Mouse (Mus musculus) myocyte (in vitro differentiated cells): ENCODE measurements around the gene Surf6.

Experiments used
- CEBPB ChIP-seq: IDR thresholded peaks from 2 replicates; pipeline ENCODE4 v1.6.1; 2011; ENCODE audit warnings: mild to moderate bottlenecking, moderate library complexity; ENCODE audit not compliant: poor library complexity, insufficient read depth, severe bottlenecking
- E2F4 ChIP-seq: IDR thresholded peaks from one replicate; pipeline ENCODE4 v1.6.1; 2011; ENCODE audit warnings: mild to moderate bottlenecking, control low read depth, moderate library complexity; ENCODE audit not compliant: insufficient read depth
- MAX ChIP-seq: IDR thresholded peaks from one replicate; pipeline ENCODE4 v1.6.1; 2011; ENCODE audit warnings: low read depth, mild to moderate bottlenecking, control low read depth
- MYOD1 ChIP-seq, 3 experiments: IDR thresholded peaks; one replicate each; pipeline ENCODE4 v1.6.1; 2011; ENCODE audit warnings: control low read depth in 2 of 3, low read depth in 2 of 3, mild to moderate bottlenecking in 2 of 3, moderate library complexity in 1 of 3; ENCODE audit not compliant: insufficient read length in 2 of 3, control insufficient read depth in 1 of 3
- MYOG ChIP-seq, 3 experiments: IDR thresholded peaks; one replicate each; pipeline ENCODE4 v1.6.1; 2011; ENCODE audit warnings: control low read depth in 2 of 3, low read depth in 2 of 3, mild to moderate bottlenecking in 2 of 3; ENCODE audit not compliant: insufficient read length in 2 of 3, control insufficient read depth in 1 of 3, insufficient read depth in 1 of 3
- POLR2A ChIP-seq: IDR thresholded peaks from one replicate; pipeline ENCODE4 v1.6.1; 2011; ENCODE audit warnings: low read depth, mild to moderate bottlenecking, control low read depth, moderate library complexity; ENCODE audit not compliant: insufficient read length
- POLR2AphosphoS2 ChIP-seq: IDR thresholded peaks from one replicate; pipeline ENCODE4 v1.6.1; 2011; ENCODE audit warnings: low read depth, control low read depth; ENCODE audit not compliant: insufficient read length
- REST ChIP-seq: IDR thresholded peaks from one replicate; pipeline ENCODE4 v1.6.1; 2011; ENCODE audit warnings: mild to moderate bottlenecking, control low read depth, moderate library complexity; ENCODE audit not compliant: insufficient read depth, insufficient read length
- TCF12 ChIP-seq: IDR thresholded peaks from one replicate; pipeline ENCODE4 v1.6.1; 2011; ENCODE audit warnings: mild to moderate bottlenecking, control low read depth; ENCODE audit not compliant: poor library complexity, insufficient read depth, severe bottlenecking
- TCF3 ChIP-seq: IDR thresholded peaks from one replicate; pipeline ENCODE4 v1.6.1; 2011; ENCODE audit warnings: low read depth, control low read depth; ENCODE audit not compliant: insufficient read length
- USF1 ChIP-seq: IDR thresholded peaks from one replicate; pipeline ENCODE4 v1.6.1; 2011; ENCODE audit warnings: low read depth, mild to moderate bottlenecking, control low read depth, moderate library complexity

DNA sequence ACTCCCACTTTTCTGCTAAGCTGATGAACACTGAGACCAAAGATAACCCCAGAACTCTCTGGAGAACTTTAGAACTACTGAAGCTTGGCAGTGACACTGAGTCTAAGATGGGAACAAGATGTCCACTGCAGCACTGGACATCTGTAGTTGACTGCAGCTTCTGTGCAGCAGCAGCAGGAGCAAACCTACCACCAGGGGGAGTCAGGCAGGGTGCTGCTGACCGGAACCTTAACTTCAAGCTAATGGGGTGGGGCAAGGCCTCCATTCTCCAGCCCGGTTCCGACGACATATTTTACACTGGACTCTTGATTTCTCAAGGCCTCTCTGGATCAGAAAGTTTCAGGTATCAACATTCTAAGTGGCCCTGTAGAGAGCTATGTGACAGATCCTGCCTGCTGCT is 4.4 kb upstream of the Surf6 start:
- TF ChIP-seq REST = no peak
- no peak for TF ChIP-seq POLR2A
- TF ChIP-seq E2F4 = no peak
- no peak for TF ChIP-seq MYOD1 (IDR thresholded peaks at IDR 0.05; ENCODE audit: control insufficient read depth in 1 of 3, insufficient read length in 2 of 3, low read depth in 2 of 3)
- TF ChIP-seq MAX = no peak
- TF ChIP-seq TCF12 = no peak
- no peak for TF ChIP-seq CEBPB
- TF ChIP-seq POLR2AphosphoS2 = no peak
- TF ChIP-seq TCF3 = no peak
- TF ChIP-seq USF1 = no peak
- TF ChIP-seq MYOG (IDR thresholded peaks at IDR 0.05; ENCODE audit: control insufficient read depth in 1 of 3, insufficient read depth in 1 of 3, insufficient read length in 2 of 3, low read depth in 2 of 3) = no peak
